Mouse (Mus musculus) embryonic facial prominence, embryonic 14.5 days (tissue): ENCODE data around the gene Bhmt. TPM values are rescaled to one million over a fixed set of nuclear protein-coding genes. Genes with fewer than 3 reads are reported as not detected.

Source experiments
- ATAC-seq: fragments of 200-750 bp; cut with Nextera tagmentation; 2 replicates; pipeline ENCODE4 v1.8.0; 2017; ENCODE audit warnings: low read depth, moderate number of reproducible peaks, moderate TSS enrichment
- DNase-seq: peaks from one replicate; pipeline ENCODE4 v3.0.0-alpha.2; 2015; ENCODE audit warnings: low spot score
- H3K27ac ChIP-seq: fragments of 300-500 bp; sonication (generic); replicated peaks from 2 replicates; pipeline ENCODE4 v1.5.1; 2014; ENCODE audit warnings: low read depth, mild to moderate bottlenecking, low read length, moderate library complexity
- H3K27me3 ChIP-seq: fragments of 300-500 bp; sonication (generic); replicated peaks from 2 replicates; pipeline ENCODE4 v1.6.1; 2014; ENCODE audit warnings: low read length; ENCODE audit not compliant: control insufficient read depth, insufficient read depth
- H3K36me3 ChIP-seq: fragments of 300-500 bp; sonication (generic); 2 replicates; pipeline ENCODE4 v1.6.1; 2014; ENCODE audit warnings: low read length, mixed read lengths; ENCODE audit not compliant: control insufficient read depth, insufficient read depth
- H3K4me1 ChIP-seq: fragments of 300-500 bp; sonication (generic); 2 replicates; pipeline ENCODE4 v1.6.1; 2014; ENCODE audit warnings: antibody characterized with exemption, low read length; ENCODE audit not compliant: control insufficient read depth, insufficient read depth
- H3K4me2 ChIP-seq: fragments of 300-500 bp; sonication (generic); 2 replicates; pipeline ENCODE4 v1.6.1; 2014; ENCODE audit warnings: low read depth, mild to moderate bottlenecking, low read length, moderate library complexity, mixed read lengths
- H3K4me3 ChIP-seq: fragments of 300-500 bp; sonication (generic); 2 replicates; pipeline ENCODE4 v1.5.1; 2014; ENCODE audit warnings: low read depth, mild to moderate bottlenecking, low read length
- H3K9ac ChIP-seq: fragments of 300-500 bp; sonication (generic); 2 replicates; pipeline ENCODE4 v1.6.1; 2014; ENCODE audit warnings: low read depth, mild to moderate bottlenecking, low read length, moderate library complexity, mixed read lengths
- H3K9me3 ChIP-seq: fragments of 300-500 bp; sonication (generic); 2 replicates; pipeline ENCODE4 v1.6.1; 2016; ENCODE audit warnings: low read length; ENCODE audit not compliant: control insufficient read depth
- WGBS: fragments of 180-500 bp; shearing (Covaris S2); extraction: QIAGEN DNeasy Blood & Tissue Kit; methylation state at CpG from one replicate; pipeline ENCODE4 v1.1.7; 2014; 5-methylcytosine and 5-hydroxymethylcytosine counted together
- polyA plus RNA-seq: library from polyadenylated mRNA; unstranded; fragments of >200 nt; fragmentation: Nextera tagmentation; extraction: Ambion mirVana; gene quantifications from 2 replicates; pipeline ENCODE4 v1.2.1, GENCODE M21; 2014

The Bhmt gene
- polyA plus RNA-seq, 1 experiment from 2014 or later: not detected

- ATAC-seq (no peak), DNase-seq (no peak)
- WGBS: 80% methylated on average over 4 of the region's 4 CpGs
- Histone ChIP-seq H3K36me3 (no peaks in the 10 kb centered on the region), H3K9ac (no peak overlapping the region), H3K27ac (no peak overlapping the region), H3K9me3 (no peaks in the 10 kb centered on the region), H3K4me2 (no peak overlapping the region), H3K27me3 (no peaks in the 10 kb centered on the region), H3K4me1 (no peaks in the 10 kb centered on the region), H3K4me3 (no peak overlapping the region)
These were observed 29.8 kb upstream of the Bhmt start for GRCm38 (mm10) chr13:93667586-93667985.

DNA sequence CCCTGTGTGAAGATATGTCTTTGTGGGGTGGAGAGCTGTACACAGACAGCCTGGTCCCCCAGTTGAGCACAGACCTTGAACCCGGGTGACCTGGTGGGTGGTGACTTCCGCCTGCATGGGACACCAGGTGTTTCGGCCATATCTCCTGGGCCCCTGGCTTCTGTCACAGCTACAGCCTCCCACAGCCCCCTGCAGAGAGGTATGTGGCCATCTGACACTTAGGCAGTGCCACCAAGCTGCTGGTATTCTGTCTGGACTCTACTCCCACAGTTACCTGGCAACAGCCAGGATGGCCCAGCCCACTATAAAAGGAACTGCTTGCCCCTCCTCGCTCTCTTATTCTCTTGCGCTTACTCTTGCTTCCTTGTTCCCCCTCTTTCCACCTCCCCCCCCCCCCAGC is 20.2 kb upstream of the Bhmt start:
- no peak overlapping the region for H3K9ac ChIP-seq
- no peak overlapping the region for H3K27ac ChIP-seq
- no peaks in the 10 kb centered on the region for H3K4me1 ChIP-seq
- WGBS: 82% methylated on average over 5 of the region's 5 CpGs
- no peak overlapping the region for H3K4me3 ChIP-seq
- no peaks in the 10 kb centered on the region for H3K27me3 ChIP-seq
- no peaks in the 10 kb centered on the region for H3K9me3 ChIP-seq
- DNase-seq (no peak), ATAC-seq (no peak)
- H3K4me2 ChIP-seq: no peak overlapping the region
- H3K36me3 ChIP-seq: no peaks in the 10 kb centered on the region

DNA sequence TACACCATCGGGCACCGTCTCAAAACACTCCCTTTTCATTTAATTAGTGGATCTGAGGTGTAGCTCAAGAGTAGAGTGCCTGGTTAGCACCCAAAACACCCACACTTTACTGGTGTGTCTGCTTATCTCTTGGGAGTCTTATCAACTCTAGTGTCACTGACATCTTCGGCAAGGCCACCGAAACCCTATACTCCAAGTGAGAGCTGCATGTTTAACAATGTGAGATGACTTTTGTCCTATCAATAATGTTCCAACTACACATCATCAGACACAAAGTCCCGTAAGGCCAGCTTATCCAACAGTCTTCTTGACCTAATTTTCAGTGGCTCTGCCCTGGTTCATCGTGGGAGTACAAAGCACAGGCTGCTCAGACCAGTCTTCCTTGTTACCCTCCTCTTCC is 15.6 kb upstream of the Bhmt start:
- H3K9me3 ChIP-seq: no peaks in the 10 kb centered on the region
- H3K27ac ChIP-seq: no peak overlapping the region
- ATAC-seq (no peak), DNase-seq (no peak)
- H3K4me1 ChIP-seq: no peaks in the 10 kb centered on the region
- H3K27me3 ChIP-seq: no peaks in the 10 kb centered on the region
- H3K36me3 ChIP-seq: no peaks in the 10 kb centered on the region
- H3K4me2 ChIP-seq: no peak overlapping the region
- no peak overlapping the region for H3K4me3 ChIP-seq
- 91% methylated on average over 6 of the region's 6 CpGs for WGBS
- no peak overlapping the region for H3K9ac ChIP-seq

DNA sequence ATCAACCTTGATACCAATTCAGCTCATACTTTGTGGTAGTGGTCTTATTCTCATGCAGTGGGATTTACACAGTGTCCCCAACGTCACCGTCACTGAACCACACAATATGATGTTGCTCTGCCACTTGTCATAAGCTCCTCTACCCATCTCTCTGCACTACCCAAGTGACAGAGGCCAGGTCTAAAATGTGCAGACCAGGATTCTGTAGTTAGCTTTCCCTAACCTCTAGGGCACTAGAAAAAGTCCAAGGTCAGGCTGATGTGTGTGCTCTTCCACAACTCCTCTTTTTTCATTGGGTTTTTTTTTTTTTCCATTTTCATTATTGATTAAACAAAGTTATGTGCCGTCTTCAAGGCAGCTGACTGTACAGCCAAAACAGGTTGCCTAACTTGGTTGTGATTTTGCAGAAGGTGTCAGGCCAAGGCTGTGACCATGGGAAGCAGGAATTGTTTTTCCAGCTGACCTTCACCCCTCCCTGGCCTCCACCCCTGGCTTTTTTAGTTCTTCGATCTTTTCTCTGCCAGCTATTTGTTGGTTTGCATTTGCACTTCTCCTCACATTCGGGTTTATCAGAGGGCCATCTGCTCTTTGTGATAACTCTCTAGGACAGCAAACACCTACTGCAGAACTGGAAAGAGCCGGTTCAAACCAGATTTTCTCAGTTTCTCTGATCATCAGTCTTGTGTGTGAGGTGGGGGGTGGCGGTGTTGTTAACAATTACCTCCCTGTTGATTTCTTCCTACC is 10.8 kb upstream of the Bhmt start:
- H3K4me3 ChIP-seq: no peak overlapping the region
- H3K9ac ChIP-seq: no peak overlapping the region
- no peaks in the 10 kb centered on the region for H3K27me3 ChIP-seq
- no peak overlapping the region for H3K4me2 ChIP-seq
- H3K27ac ChIP-seq: no peak overlapping the region
- 83% methylated on average over 7 of the region's 7 CpGs for WGBS
- no peaks in the 10 kb centered on the region for H3K4me1 ChIP-seq
- DNase-seq (no peak), ATAC-seq (no peak)
- H3K9me3 ChIP-seq: no peaks in the 10 kb centered on the region
- H3K36me3 ChIP-seq: no peaks in the 10 kb centered on the region

DNA sequence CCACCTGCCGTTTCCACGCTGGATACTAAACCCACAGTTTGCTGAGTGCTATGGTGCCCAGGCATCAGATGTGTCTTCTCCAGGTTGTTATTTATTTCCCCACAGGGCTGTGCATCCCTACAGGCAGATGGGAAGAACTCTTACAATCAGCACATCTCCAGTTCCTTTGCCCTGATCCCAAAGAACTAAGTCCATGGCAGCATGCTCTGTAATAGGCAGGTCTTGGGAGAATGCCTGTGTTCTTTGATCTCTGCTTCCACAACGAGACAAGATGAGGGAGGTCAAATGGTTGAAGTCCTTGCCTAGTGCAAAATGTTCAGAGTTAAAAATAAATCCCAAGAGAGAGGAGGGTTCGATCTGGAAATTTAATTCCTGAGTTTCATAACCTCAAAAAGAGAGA is 1.9 kb upstream of the Bhmt start:
- H3K9ac ChIP-seq: no peak overlapping the region
- no peaks in the 10 kb centered on the region for H3K4me1 ChIP-seq
- no peaks in the 10 kb centered on the region for H3K36me3 ChIP-seq
- H3K27ac ChIP-seq: no peak overlapping the region
- no peak overlapping the region for H3K4me3 ChIP-seq
- no peak overlapping the region for H3K4me2 ChIP-seq
- H3K9me3 ChIP-seq: no peaks in the 10 kb centered on the region
- 54% methylated on average over 4 of the region's 4 CpGs for WGBS
- ATAC-seq (no peak), DNase-seq (no peak)
- no peaks in the 10 kb centered on the region for H3K27me3 ChIP-seq

GRCm38 (mm10) chr13:93636561-93636960 is 1.2 kb downstream of the Bhmt start:
- Histone ChIP-seq H3K4me2 (no peak overlapping the region), H3K9ac (no peak overlapping the region), H3K36me3 (no peaks in the 10 kb centered on the region), H3K27me3 (no peaks in the 10 kb centered on the region), H3K4me1 (no peaks in the 10 kb centered on the region), H3K4me3 (no peak overlapping the region), H3K9me3 (no peaks in the 10 kb centered on the region), H3K27ac (no peak overlapping the region)
- ATAC-seq (no peak), DNase-seq (no peak)
- 74% methylated on average over 1 of the region's 1 CpGs for WGBS

- H3K4me1 ChIP-seq: no peaks in the 10 kb centered on the region
- H3K4me3 ChIP-seq: no peak overlapping the region
- 82% methylated on average over 5 of the region's 5 CpGs for WGBS
- H3K36me3 ChIP-seq: no peaks in the 10 kb centered on the region
- DNase-seq: no peak
- no peaks in the 10 kb centered on the region for H3K9me3 ChIP-seq
- H3K9ac ChIP-seq: no peak overlapping the region
- no peak for ATAC-seq
- no peak overlapping the region for H3K4me2 ChIP-seq
- H3K27ac ChIP-seq: no peak overlapping the region
- H3K27me3 ChIP-seq: no peaks in the 10 kb centered on the region
These were observed 4.8 kb downstream of the Bhmt start for GRCm38 (mm10) chr13:93632927-93633326.

- WGBS: 86% methylated on average over 10 of the region's 10 CpGs
- no peak overlapping the region for H3K4me2 ChIP-seq
These were observed 6.6 kb downstream of the Bhmt start for GRCm38 (mm10) chr13:93630941-93631705.

GRCm38 (mm10) chr13:93628861-93629260 is 8.9 kb downstream of the Bhmt start:
- Histone ChIP-seq H3K9me3 (no peaks in the 10 kb centered on the region), H3K36me3 (no peaks in the 10 kb centered on the region), H3K27ac (no peak overlapping the region), H3K27me3 (no peaks in the 10 kb centered on the region), H3K9ac (no peak overlapping the region), H3K4me3 (no peak overlapping the region), H3K4me2 (no peak overlapping the region), H3K4me1 (no peaks in the 10 kb centered on the region)
- no peak for DNase-seq
- ATAC-seq: no peak
- WGBS: 17% methylated on average over 6 of the region's 6 CpGs

More at GRCm38 (mm10) chr13:93630941-93631705, 6.6 kb downstream of the Bhmt start:
- Histone ChIP-seq H3K27me3 (no peaks in the 10 kb centered on the region), H3K9ac (no peak overlapping the region), H3K4me1 (no peaks in the 10 kb centered on the region), H3K9me3 (no peaks in the 10 kb centered on the region), H3K27ac (no peak overlapping the region), H3K4me3 (no peak overlapping the region), H3K36me3 (no peaks in the 10 kb centered on the region)
- no peak for ATAC-seq
- DNase-seq: no peak
